Mouse (Mus musculus): ENCODE measurements around the gene Gm20388. TPM values are rescaled to one million over a fixed set of nuclear protein-coding genes. Genes with fewer than 3 reads are reported as not detected.
"Not testable (repeated sequence)": the region's sequence is repeated elsewhere in the genome, so short reads cannot be mapped to it uniquely, and the experiment has no call there.

The Gm20388 gene
- polyA plus RNA-seq, 1 experiment from 2014 or later: 5.3 TPM

GRCm38 (mm10) chr8:123452149-123452548, 3541.5 kb downstream of the Gm20388 start:
- no peaks in the 10 kb centered on the region for H3K27me3 ChIP-seq (replicated peaks; ENCODE audit: control insufficient read depth, insufficient read depth, low read length)
- H3K36me3 ChIP-seq (ENCODE audit: control insufficient read depth, insufficient read depth, low read length): peaks cover 25% of the 10 kb centered on the region
- no peak for DNase-seq (ENCODE audit: low spot score)
- no peak for ATAC-seq (replicated peaks; ENCODE audit: low FRiP score)
- no peaks in the 10 kb centered on the region for H3K9me3 ChIP-seq (ENCODE audit: control insufficient read depth, low read length)
- H3K4me3 ChIP-seq (ENCODE audit: low read depth, low read length): no peak overlapping the region
- H3K4me1 ChIP-seq (replicated peaks; ENCODE audit: control insufficient read depth, insufficient read depth, low read length): peaks cover 16% of the 10 kb centered on the region
- no peak overlapping the region for H3K9ac ChIP-seq (ENCODE audit: low read depth, low read length)
- no peak overlapping the region for H3K4me2 ChIP-seq
- 50% methylated on average over 4 of the region's 4 CpGs for WGBS
- no peak overlapping the region for H3K27ac ChIP-seq (ENCODE audit: low read depth, low read length)

- no peak overlapping the region for H3K4me2 ChIP-seq
- ATAC-seq (replicated peaks; ENCODE audit: low FRiP score) (no peak), DNase-seq (ENCODE audit: low spot score) (no peak)
- H3K4me3 ChIP-seq (ENCODE audit: low read depth, low read length): no peak overlapping the region
- 78% methylated on average over 7 of the region's 7 CpGs for WGBS
- no peak overlapping the region for H3K27ac ChIP-seq (ENCODE audit: low read depth, low read length)
- peaks cover 32% of the 10 kb centered on the region for H3K36me3 ChIP-seq (ENCODE audit: control insufficient read depth, insufficient read depth, low read length)
- H3K4me1 ChIP-seq (replicated peaks; ENCODE audit: control insufficient read depth, insufficient read depth, low read length): peaks cover 16% of the 10 kb centered on the region
- no peaks in the 10 kb centered on the region for H3K9me3 ChIP-seq (ENCODE audit: control insufficient read depth, low read length)
- no peak overlapping the region for H3K9ac ChIP-seq (ENCODE audit: low read depth, low read length)
- H3K27me3 ChIP-seq (replicated peaks; ENCODE audit: control insufficient read depth, insufficient read depth, low read length): no peaks in the 10 kb centered on the region
These were observed 3542.7 kb downstream of the Gm20388 start for GRCm38 (mm10) chr8:123453291-123453690.

GRCm38 (mm10) chr8:123453951-123454350, 3543.3 kb downstream of the Gm20388 start:
- H3K4me3 ChIP-seq (ENCODE audit: low read depth, low read length): no peak overlapping the region
- ATAC-seq (replicated peaks; ENCODE audit: low FRiP score) (no peak), DNase-seq (ENCODE audit: low spot score) (no peak)
- peaks cover 38% of the 10 kb centered on the region for H3K36me3 ChIP-seq (ENCODE audit: control insufficient read depth, insufficient read depth, low read length)
- no peak overlapping the region for H3K4me2 ChIP-seq
- no peaks in the 10 kb centered on the region for H3K27me3 ChIP-seq (replicated peaks; ENCODE audit: control insufficient read depth, insufficient read depth, low read length)
- no peaks in the 10 kb centered on the region for H3K9me3 ChIP-seq (ENCODE audit: control insufficient read depth, low read length)
- 81% methylated on average over 5 of the region's 5 CpGs for WGBS
- H3K4me1 ChIP-seq (replicated peaks; ENCODE audit: control insufficient read depth, insufficient read depth, low read length): peaks cover 16% of the 10 kb centered on the region
- no peak overlapping the region for H3K9ac ChIP-seq (ENCODE audit: low read depth, low read length)
- H3K27ac ChIP-seq (ENCODE audit: low read depth, low read length): no peak overlapping the region

- peaks cover 16% of the 10 kb centered on the region for H3K4me1 ChIP-seq (replicated peaks; ENCODE audit: control insufficient read depth, insufficient read depth, low read length)
- DNase-seq (ENCODE audit: low spot score) (no peak), ATAC-seq (replicated peaks; ENCODE audit: low FRiP score) (no peak)
- 65% methylated on average over 6 of the region's 6 CpGs for WGBS
- no peak overlapping the region for H3K4me3 ChIP-seq (ENCODE audit: low read depth, low read length)
- no peak overlapping the region for H3K27ac ChIP-seq (ENCODE audit: low read depth, low read length)
- H3K9ac ChIP-seq (ENCODE audit: low read depth, low read length): no peak overlapping the region
- no peak overlapping the region for H3K4me2 ChIP-seq
- peaks cover 41% of the 10 kb centered on the region for H3K36me3 ChIP-seq (ENCODE audit: control insufficient read depth, insufficient read depth, low read length)
- no peaks in the 10 kb centered on the region for H3K9me3 ChIP-seq (ENCODE audit: control insufficient read depth, low read length)
- H3K27me3 ChIP-seq (replicated peaks; ENCODE audit: control insufficient read depth, insufficient read depth, low read length): no peaks in the 10 kb centered on the region
These were observed 3543.9 kb downstream of the Gm20388 start for GRCm38 (mm10) chr8:123454559-123454958.

GRCm38 (mm10) chr8:123463651-123464050, 3553.0 kb downstream of the Gm20388 start:
- no peak for ATAC-seq (replicated peaks; ENCODE audit: low FRiP score)
- no peaks in the 10 kb centered on the region for H3K27me3 ChIP-seq (replicated peaks; ENCODE audit: control insufficient read depth, insufficient read depth, low read length)
- H3K4me3 ChIP-seq (ENCODE audit: low read depth, low read length): no peak overlapping the region
- WGBS: 80% methylated on average over 4 of the region's 4 CpGs
- H3K4me2 ChIP-seq: no peak overlapping the region
- no peak for DNase-seq (ENCODE audit: low spot score)
- no peaks in the 10 kb centered on the region for H3K9me3 ChIP-seq (ENCODE audit: control insufficient read depth, low read length)
- no peak overlapping the region for H3K9ac ChIP-seq (ENCODE audit: low read depth, low read length)
- peaks cover 11% of the 10 kb centered on the region for H3K36me3 ChIP-seq (ENCODE audit: control insufficient read depth, insufficient read depth, low read length)
- H3K4me1 ChIP-seq (replicated peaks; ENCODE audit: control insufficient read depth, insufficient read depth, low read length): no peaks in the 10 kb centered on the region
- H3K27ac ChIP-seq (ENCODE audit: low read depth, low read length): no peak overlapping the region

GRCm38 (mm10) chr8:123467476-123467875, 3556.8 kb downstream of the Gm20388 start:
- Histone ChIP-seq H3K36me3 (ENCODE audit: control insufficient read depth, insufficient read depth, low read length) (no peaks in the 10 kb centered on the region; the same call in 1 of the 2 replicates), H3K4me1 (replicated peaks; ENCODE audit: control insufficient read depth, insufficient read depth, low read length) (no peaks in the 10 kb centered on the region), H3K9ac (ENCODE audit: low read depth, low read length) (no peak overlapping the region), H3K4me3 (ENCODE audit: low read depth, low read length) (no peak overlapping the region), H3K4me2 (no peak overlapping the region), H3K27me3 (replicated peaks; ENCODE audit: control insufficient read depth, insufficient read depth, low read length) (no peaks in the 10 kb centered on the region), H3K27ac (ENCODE audit: low read depth, low read length) (no peak overlapping the region), H3K9me3 (ENCODE audit: control insufficient read depth, low read length) (no peaks in the 10 kb centered on the region)
- WGBS: 64% methylated on average over 3 of the region's 3 CpGs
- DNase-seq (ENCODE audit: low spot score) (no peak), ATAC-seq (replicated peaks; ENCODE audit: low FRiP score) (no peak)

- not testable (repeated sequence) for H3K4me2 ChIP-seq; ATAC-seq (replicated peaks; ENCODE audit: low FRiP score); H3K4me3 ChIP-seq (ENCODE audit: low read depth, low read length); H3K4me1 ChIP-seq (replicated peaks; ENCODE audit: control insufficient read depth, insufficient read depth, low read length); H3K36me3 ChIP-seq (ENCODE audit: control insufficient read depth, insufficient read depth, low read length); DNase-seq (ENCODE audit: low spot score); H3K27me3 ChIP-seq (replicated peaks; ENCODE audit: control insufficient read depth, insufficient read depth, low read length); H3K9me3 ChIP-seq (ENCODE audit: control insufficient read depth, low read length); H3K9ac ChIP-seq (ENCODE audit: low read depth, low read length); H3K27ac ChIP-seq (ENCODE audit: low read depth, low read length)
- WGBS: 62% methylated on average over 6 of the region's 6 CpGs
These were observed 3562.3 kb downstream of the Gm20388 start for GRCm38 (mm10) chr8:123472991-123473390.

- Histone ChIP-seq H3K9ac (ENCODE audit: low read depth, low read length) (0 out of 2 replicates have a peak overlapping the region, but pooled peaks have one; percentile 12), H3K4me1 (replicated peaks; ENCODE audit: control insufficient read depth, insufficient read depth, low read length) (peaks cover 19% of the 10 kb centered on the region)
- not testable (repeated sequence) for H3K27ac ChIP-seq (ENCODE audit: low read depth, low read length); H3K4me3 ChIP-seq (ENCODE audit: low read depth, low read length); DNase-seq (ENCODE audit: low spot score); H3K36me3 ChIP-seq (ENCODE audit: control insufficient read depth, insufficient read depth, low read length); ATAC-seq (replicated peaks; ENCODE audit: low FRiP score); H3K9me3 ChIP-seq (ENCODE audit: control insufficient read depth, low read length); H3K4me2 ChIP-seq; H3K27me3 ChIP-seq (replicated peaks; ENCODE audit: control insufficient read depth, insufficient read depth, low read length)
- WGBS: 52% methylated on average over 5 of the region's 5 CpGs
These were observed 3563.9 kb downstream of the Gm20388 start for GRCm38 (mm10) chr8:123474549-123474948.

GRCm38 (mm10) chr8:123476911-123477736, 3566.5 kb downstream of the Gm20388 start:
- peak; percentile 45 for ATAC-seq (replicated peaks; ENCODE audit: low FRiP score)
- H3K9ac ChIP-seq (ENCODE audit: low read depth, low read length): peak overlapping the region; percentile 90
- no peaks in the 10 kb centered on the region for H3K9me3 ChIP-seq (ENCODE audit: control insufficient read depth, low read length)
- DNase-seq (ENCODE audit: low spot score): no peak
- peaks cover 3% of the 10 kb centered on the region; the same call in 1 of the 2 replicates for H3K36me3 ChIP-seq (ENCODE audit: control insufficient read depth, insufficient read depth, low read length)
- peak overlapping the region; percentile 85 for H3K4me3 ChIP-seq (ENCODE audit: low read depth, low read length)
- H3K27me3 ChIP-seq (replicated peaks; ENCODE audit: control insufficient read depth, insufficient read depth, low read length): no peaks in the 10 kb centered on the region
- H3K27ac ChIP-seq (ENCODE audit: low read depth, low read length): peak overlapping the region; percentile 95
- H3K4me1 ChIP-seq (replicated peaks; ENCODE audit: control insufficient read depth, insufficient read depth, low read length): peaks cover 19% of the 10 kb centered on the region
- H3K4me2 ChIP-seq: peak overlapping the region; percentile 97
- WGBS: 9% methylated on average over 34 of the region's 34 CpGs
